Mouse (Mus musculus): ENCODE data around the gene Ctss. TPM values are rescaled to one million over a fixed set of nuclear protein-coding genes. Genes with fewer than 3 reads are reported as not detected.

The Ctss gene
- polyA plus RNA-seq, 1 experiment: 18.1 TPM

GRCm38 (mm10) chr3:95499024-95499423 lies 27.6 kb upstream of the Ctss start, which contains the start of gene Ctsk:
Ctsk (plus strand) TSS chr3:95499256.
- 61% methylated on average over 7 of the region's 7 CpGs for WGBS
- H3K4me1 ChIP-seq (ENCODE audit: control insufficient read depth, insufficient read depth, low read length): no peaks in the 10 kb centered on the region
- H3K4me3 ChIP-seq (ENCODE audit: insufficient read depth, low read depth, low read length): no peak within 1 kb of the TSS
- TF ChIP-seq POLR2A (IDR thresholded peaks at IDR 0.05; ENCODE audit: low read depth, low read length) (no peak), CTCF (conservative IDR thresholded peaks at IDR 0.05; ENCODE audit: insufficient read depth, insufficient read length, low read depth, low read length) (no peak)
- peaks cover 4% of the 10 kb centered on the region for H3K36me3 ChIP-seq (ENCODE audit: control insufficient read depth, insufficient read depth, low read length)
- no peaks in the 10 kb centered on the region for H3K27me3 ChIP-seq (replicated peaks; ENCODE audit: control insufficient read depth, insufficient read depth, low read length)
- no peak within 1 kb of the TSS for H3K27ac ChIP-seq (ENCODE audit: insufficient read depth, low read depth, low read length)
- DNase-seq: peak; percentile 11

- no peak overlapping the region for H3K27ac ChIP-seq (ENCODE audit: insufficient read depth, low read depth, low read length)
- H3K36me3 ChIP-seq (ENCODE audit: control insufficient read depth, insufficient read depth, low read length): peaks cover 4% of the 10 kb centered on the region
- H3K27me3 ChIP-seq (replicated peaks; ENCODE audit: control insufficient read depth, insufficient read depth, low read length): no peaks in the 10 kb centered on the region
- no peaks in the 10 kb centered on the region for H3K4me1 ChIP-seq (ENCODE audit: control insufficient read depth, insufficient read depth, low read length)
- 45% methylated on average over 10 of the region's 10 CpGs for WGBS
- no peak for DNase-seq
- TF ChIP-seq POLR2A (IDR thresholded peaks at IDR 0.05; ENCODE audit: low read depth, low read length) (no peak), CTCF (conservative IDR thresholded peaks at IDR 0.05; ENCODE audit: insufficient read depth, insufficient read length, low read depth, low read length) (no peak)
- no peak overlapping the region for H3K4me3 ChIP-seq (ENCODE audit: insufficient read depth, low read depth, low read length)
Observed at GRCm38 (mm10) chr3:95499496-95500140, 27.0 kb upstream of the Ctss start.

- no peaks in the 10 kb centered on the region for H3K4me1 ChIP-seq (ENCODE audit: control insufficient read depth, insufficient read depth, low read length)
- H3K36me3 ChIP-seq (ENCODE audit: control insufficient read depth, insufficient read depth, low read length): no peaks in the 10 kb centered on the region
- no peak for DNase-seq
- no peak overlapping the region for H3K27ac ChIP-seq (ENCODE audit: insufficient read depth, low read depth, low read length)
- H3K4me3 ChIP-seq (ENCODE audit: insufficient read depth, low read depth, low read length): no peak overlapping the region
- no peaks in the 10 kb centered on the region for H3K27me3 ChIP-seq (replicated peaks; ENCODE audit: control insufficient read depth, insufficient read depth, low read length)
- no peak for TF ChIP-seq POLR2A (IDR thresholded peaks at IDR 0.05; ENCODE audit: low read depth, low read length)
- no peak for TF ChIP-seq CTCF (conservative IDR thresholded peaks at IDR 0.05; ENCODE audit: insufficient read depth, insufficient read length, low read depth, low read length)
- 62% methylated on average over 2 of the region's 2 CpGs for WGBS
Observed at GRCm38 (mm10) chr3:95502312-95502711, 24.3 kb upstream of the Ctss start.

- TF ChIP-seq CTCF (conservative IDR thresholded peaks at IDR 0.05; ENCODE audit: insufficient read depth, insufficient read length, low read depth, low read length) (no peak), POLR2A (IDR thresholded peaks at IDR 0.05; ENCODE audit: low read depth, low read length) (no peak)
- Histone ChIP-seq H3K27ac (ENCODE audit: insufficient read depth, low read depth, low read length) (no peak overlapping the region), H3K36me3 (ENCODE audit: control insufficient read depth, insufficient read depth, low read length) (no peaks in the 10 kb centered on the region), H3K4me3 (ENCODE audit: insufficient read depth, low read depth, low read length) (no peak overlapping the region), H3K4me1 (ENCODE audit: control insufficient read depth, insufficient read depth, low read length) (no peaks in the 10 kb centered on the region), H3K27me3 (replicated peaks; ENCODE audit: control insufficient read depth, insufficient read depth, low read length) (no peaks in the 10 kb centered on the region)
- no peak for DNase-seq
- WGBS: 58% methylated on average over 6 of the region's 6 CpGs
Observed at GRCm38 (mm10) chr3:95509348-95509747, 17.2 kb upstream of the Ctss start.

GRCm38 (mm10) chr3:95511611-95512180 lies 14.9 kb upstream of the Ctss start:
- no peak for DNase-seq
- H3K27ac ChIP-seq (ENCODE audit: insufficient read depth, low read depth, low read length): no peak overlapping the region
- no peaks in the 10 kb centered on the region for H3K27me3 ChIP-seq (replicated peaks; ENCODE audit: control insufficient read depth, insufficient read depth, low read length)
- TF ChIP-seq CTCF (conservative IDR thresholded peaks at IDR 0.05; ENCODE audit: insufficient read depth, insufficient read length, low read depth, low read length): no peak
- no peak for TF ChIP-seq POLR2A (IDR thresholded peaks at IDR 0.05; ENCODE audit: low read depth, low read length)
- H3K4me1 ChIP-seq (ENCODE audit: control insufficient read depth, insufficient read depth, low read length): no peaks in the 10 kb centered on the region
- H3K36me3 ChIP-seq (ENCODE audit: control insufficient read depth, insufficient read depth, low read length): no peaks in the 10 kb centered on the region
- WGBS: 68% methylated on average over 9 of the region's 9 CpGs
- no peak overlapping the region for H3K4me3 ChIP-seq (ENCODE audit: insufficient read depth, low read depth, low read length)

- WGBS: 98% methylated on average over 3 of the region's 3 CpGs
- Histone ChIP-seq H3K27ac (ENCODE audit: insufficient read depth, low read depth, low read length) (no peak overlapping the region), H3K36me3 (ENCODE audit: control insufficient read depth, insufficient read depth, low read length) (no peaks in the 10 kb centered on the region), H3K27me3 (replicated peaks; ENCODE audit: control insufficient read depth, insufficient read depth, low read length) (no peaks in the 10 kb centered on the region), H3K4me1 (ENCODE audit: control insufficient read depth, insufficient read depth, low read length) (no peaks in the 10 kb centered on the region), H3K4me3 (ENCODE audit: insufficient read depth, low read depth, low read length) (no peak overlapping the region)
- DNase-seq: no peak
- TF ChIP-seq CTCF (conservative IDR thresholded peaks at IDR 0.05; ENCODE audit: insufficient read depth, insufficient read length, low read depth, low read length) (no peak), POLR2A (IDR thresholded peaks at IDR 0.05; ENCODE audit: low read depth, low read length) (no peak)
Observed at GRCm38 (mm10) chr3:95516614-95517041, 10.0 kb upstream of the Ctss start.

GRCm38 (mm10) chr3:95517493-95517898 lies 9.1 kb upstream of the Ctss start:
- Histone ChIP-seq H3K27ac (ENCODE audit: insufficient read depth, low read depth, low read length) (no peak overlapping the region), H3K36me3 (ENCODE audit: control insufficient read depth, insufficient read depth, low read length) (no peaks in the 10 kb centered on the region), H3K27me3 (replicated peaks; ENCODE audit: control insufficient read depth, insufficient read depth, low read length) (no peaks in the 10 kb centered on the region), H3K4me3 (ENCODE audit: insufficient read depth, low read depth, low read length) (no peak overlapping the region), H3K4me1 (ENCODE audit: control insufficient read depth, insufficient read depth, low read length) (no peaks in the 10 kb centered on the region)
- TF ChIP-seq CTCF (conservative IDR thresholded peaks at IDR 0.05; ENCODE audit: insufficient read depth, insufficient read length, low read depth, low read length): peak; percentile 89
- no peak for TF ChIP-seq POLR2A (IDR thresholded peaks at IDR 0.05; ENCODE audit: low read depth, low read length)
- 8% methylated on average over 10 of the region's 10 CpGs for WGBS
- peak; percentile 67 for DNase-seq
